In the genomic region with DNA sequence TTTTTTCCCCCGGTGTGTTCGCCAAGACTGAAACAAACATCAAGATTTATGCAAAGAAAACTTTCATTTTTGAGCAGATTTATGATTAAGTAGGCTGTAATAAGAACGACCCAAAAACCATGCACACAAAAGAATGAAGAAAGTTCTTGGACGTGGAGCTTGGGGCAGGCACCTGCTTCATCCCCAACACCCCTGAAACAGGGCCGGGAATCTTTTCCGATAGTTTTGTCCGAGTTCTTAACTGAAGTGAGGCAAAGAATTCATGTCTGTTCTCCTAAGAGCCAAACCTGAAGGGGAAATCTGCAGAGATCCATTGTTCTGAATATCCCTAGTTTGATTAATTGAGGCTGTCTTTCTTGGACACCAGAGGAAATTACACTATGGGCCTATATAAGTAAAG, we compare ENCODE assay signal across 8 mouse cellular contexts. TPM values are rescaled to one million over a fixed set of nuclear protein-coding genes. Genes with fewer than 3 reads are reported as not detected.
DNase-seq lines count a peak whose midpoint lies in the region; ATAC-seq and TF ChIP-seq lines count a peak whose summit lies in the region.

No protein-coding gene starts in this region.

- no peak overlapping the region for H3K9ac ChIP-seq in kidney, embryonic 15.5 days
- no peak overlapping the region for H3K9ac ChIP-seq in embryonic facial prominence, embryonic 12.5 days
- no peak overlapping the region for H3K9ac ChIP-seq in intestine, embryonic 15.5 days
- peak overlapping the region; percentile 83; the same call in 1 of the 2 replicates for H3K9ac ChIP-seq in midbrain, postnatal 0 days (replicated peaks; ENCODE audit: low read length, poor library complexity, severe bottlenecking)

- no peaks in the 10 kb centered on the region for H3K27me3 ChIP-seq in kidney, embryonic 15.5 days
- no peaks in the 10 kb centered on the region for H3K27me3 ChIP-seq in kidney, adult 2 months (replicated peaks; ENCODE audit: control insufficient read depth, insufficient read depth, low read length)
- no peaks in the 10 kb centered on the region for H3K27me3 ChIP-seq in embryonic facial prominence, embryonic 12.5 days
- H3K27me3 ChIP-seq in intestine, embryonic 15.5 days (replicated peaks) = no peaks in the 10 kb centered on the region
- H3K27me3 ChIP-seq in midbrain, postnatal 0 days (ENCODE audit: insufficient read depth, low read length) = no peaks in the 10 kb centered on the region

- no peaks in the 10 kb centered on the region for H3K36me3 ChIP-seq in kidney, embryonic 15.5 days
- H3K36me3 ChIP-seq in kidney, adult 2 months (ENCODE audit: control insufficient read depth, insufficient read depth, low read length) = no peaks in the 10 kb centered on the region
- no peaks in the 10 kb centered on the region for H3K36me3 ChIP-seq in embryonic facial prominence, embryonic 12.5 days
- H3K36me3 ChIP-seq in intestine, embryonic 15.5 days = no peaks in the 10 kb centered on the region
- H3K36me3 ChIP-seq in midbrain, postnatal 0 days (ENCODE audit: insufficient read depth, low read length) = no peaks in the 10 kb centered on the region

- no peak for ATAC-seq in kidney, embryonic 15.5 days (replicated peaks; ENCODE audit: low FRiP score)
- ATAC-seq in embryonic facial prominence, embryonic 12.5 days (ENCODE audit: insufficient number of reproducible peaks, insufficient read depth, low FRiP score, low TSS enrichment) = no peak
- no peak for ATAC-seq in intestine, embryonic 15.5 days
- ATAC-seq in midbrain, postnatal 0 days (ENCODE audit: low FRiP score) = no peak
- ATAC-seq in megakaryocyte progenitor cell, adult 5-6 weeks (replicated peaks; ENCODE audit: poor library complexity) = no peak

- peak overlapping the region; percentile 39; the same call in 1 of the 2 replicates for H3K27ac ChIP-seq in kidney, embryonic 15.5 days
- H3K27ac ChIP-seq in kidney, adult 2 months (ENCODE audit: insufficient read depth, low read depth, low read length) = no peak overlapping the region
- H3K27ac ChIP-seq in embryonic facial prominence, embryonic 12.5 days = no peak overlapping the region
- H3K27ac ChIP-seq in intestine, embryonic 15.5 days = no peak overlapping the region
- H3K27ac ChIP-seq in midbrain, postnatal 0 days (ENCODE audit: low read depth, low read length) = no peak overlapping the region

- 66% methylated on average over 7 of the region's 7 CpGs for WGBS in kidney, embryonic 15.5 days
- WGBS in kidney, adult 2 months = 57% methylated on average over 7 of the region's 7 CpGs
- 78% methylated on average over 7 of the region's 7 CpGs for WGBS in embryonic facial prominence, embryonic 12.5 days
- WGBS in intestine, embryonic 15.5 days = 72% methylated on average over 7 of the region's 7 CpGs
- 65% methylated on average over 7 of the region's 7 CpGs for WGBS in midbrain, postnatal 0 days

- no peak for TF ChIP-seq POLR2A in kidney, adult 2 months (IDR thresholded peaks at IDR 0.05; ENCODE audit: low read depth, low read length)

- no peaks in the 10 kb centered on the region for H3K9me3 ChIP-seq in kidney, embryonic 15.5 days (replicated peaks)
- no peaks in the 10 kb centered on the region for H3K9me3 ChIP-seq in embryonic facial prominence, embryonic 12.5 days
- no peaks in the 10 kb centered on the region for H3K9me3 ChIP-seq in intestine, embryonic 15.5 days
- no peaks in the 10 kb centered on the region for H3K9me3 ChIP-seq in midbrain, postnatal 0 days (ENCODE audit: low read length)

- H3K4me2 ChIP-seq in kidney, embryonic 15.5 days = peak overlapping the region; percentile 65
- peak overlapping the region; percentile 56 for H3K4me2 ChIP-seq in embryonic facial prominence, embryonic 12.5 days (replicated peaks)
- peak overlapping the region; percentile 61 for H3K4me2 ChIP-seq in intestine, embryonic 15.5 days (replicated peaks)
- H3K4me2 ChIP-seq in midbrain, postnatal 0 days (ENCODE audit: low read depth, low read length, poor library complexity, severe bottlenecking) = peak overlapping the region; percentile 59

- TF ChIP-seq CTCF in kidney, adult 2 months (conservative IDR thresholded peaks at IDR 0.05; ENCODE audit: insufficient read depth, insufficient read length, low read depth, low read length) = no peak
- TF ChIP-seq CTCF in midbrain, postnatal 0 days (IDR thresholded peaks at IDR 0.05) = no peak

- DNase-seq in kidney, adult 2 months = no peak
- DNase-seq in midbrain, postnatal 0 days (ENCODE audit: low spot score) = no peak
- DNase-seq in ovary, adult 18-20 months (ENCODE audit: low spot score) = no peak
- DNase-seq in left cerebral cortex, adult 9 months (ENCODE audit: low spot score in 2 of 2) = no peak

- peak overlapping the region; percentile 79 for H3K4me3 ChIP-seq in kidney, embryonic 15.5 days (replicated peaks)
- H3K4me3 ChIP-seq in kidney, adult 2 months (ENCODE audit: insufficient read depth, low read depth, low read length) = no peak overlapping the region
- peak overlapping the region; percentile 77 for H3K4me3 ChIP-seq in embryonic facial prominence, embryonic 12.5 days
- peak overlapping the region; percentile 76 for H3K4me3 ChIP-seq in intestine, embryonic 15.5 days (replicated peaks)
- peak overlapping the region; percentile 96 for H3K4me3 ChIP-seq in midbrain, postnatal 0 days (ENCODE audit: low read depth, low read length)

- peaks cover 11% of the 10 kb centered on the region for H3K4me1 ChIP-seq in kidney, embryonic 15.5 days
- H3K4me1 ChIP-seq in kidney, adult 2 months (ENCODE audit: control insufficient read depth, insufficient read depth, low read length) = no peaks in the 10 kb centered on the region; the same call in 1 of the 2 replicates
- H3K4me1 ChIP-seq in embryonic facial prominence, embryonic 12.5 days = peaks cover 6% of the 10 kb centered on the region; the same call in 1 of the 2 replicates
- H3K4me1 ChIP-seq in intestine, embryonic 15.5 days (replicated peaks) = no peaks in the 10 kb centered on the region
- peaks cover 9% of the 10 kb centered on the region; the same call in 1 of the 2 replicates for H3K4me1 ChIP-seq in midbrain, postnatal 0 days (ENCODE audit: insufficient read depth, low read length)

RNA-seq across cellular contexts. Expression of a gene that starts 1.1 kb away (rescaled TPM):
- polyA plus RNA-seq in kidney, embryonic 15.5 days (2015; fragmentation: Nextera tagmentation; extraction: Ambion mirVana) = 7.3 and 8.3 TPM in 2 replicates
- 13.0 and 14.3 TPM in 2 replicates for polyA plus RNA-seq in kidney, adult 2 months (2012; rRNA removed)
- polyA plus RNA-seq in embryonic facial prominence, embryonic 12.5 days (2016; fragmentation: Nextera tagmentation; extraction: Ambion mirVana) = 8.5 and 9.7 TPM in 2 replicates
- polyA plus RNA-seq in intestine, embryonic 15.5 days (2015; fragmentation: Nextera tagmentation; extraction: Ambion mirVana) = 6.1 and 6.7 TPM in 2 replicates
- 22.6 and 28.1 TPM in 2 replicates for total RNA-seq in midbrain, postnatal 0 days (2014; rRNA removed)
- polyA plus RNA-seq in midbrain, postnatal 0 days (2015; fragmentation: Nextera tagmentation; extraction: Ambion mirVana) = 11.7 and 12.2 TPM in 2 replicates
- total RNA-seq in megakaryocyte progenitor cell, adult 5-6 weeks (2015) = 12.3 and 12.8 TPM in 2 replicates
- total RNA-seq in megakaryocyte progenitor cell, adult 5-6 weeks (2017) = 8.0 and 11.4 TPM in 2 replicates

RNA-seq across cellular contexts. Expression of a gene that starts 20.1 kb away (rescaled TPM):
- polyA plus RNA-seq in kidney, embryonic 15.5 days (2015; fragmentation: Nextera tagmentation; extraction: Ambion mirVana) = 2.1 and 2.7 TPM in 2 replicates
- polyA plus RNA-seq in kidney, adult 2 months (2012; rRNA removed) = 0.92 and 0.99 TPM in 2 replicates
- 10.2 and 11.9 TPM in 2 replicates for polyA plus RNA-seq in embryonic facial prominence, embryonic 12.5 days (2016; fragmentation: Nextera tagmentation; extraction: Ambion mirVana)
- 3.0 and 3.3 TPM in 2 replicates for polyA plus RNA-seq in intestine, embryonic 15.5 days (2015; fragmentation: Nextera tagmentation; extraction: Ambion mirVana)
- total RNA-seq in midbrain, postnatal 0 days (2014; rRNA removed) = 33.9 and 44.3 TPM in 2 replicates
- 3.2 and 4.9 TPM in 2 replicates for polyA plus RNA-seq in midbrain, postnatal 0 days (2015; fragmentation: Nextera tagmentation; extraction: Ambion mirVana)
- total RNA-seq in megakaryocyte progenitor cell, adult 5-6 weeks (2015) = not detected in 2 replicates
- 0.07 TPM in 1 of 2 replicates, not detected in the other for total RNA-seq in megakaryocyte progenitor cell, adult 5-6 weeks (2017)
